Mouse (Mus musculus): ENCODE data around the gene Kank3.

Kank3 gene

DNA sequence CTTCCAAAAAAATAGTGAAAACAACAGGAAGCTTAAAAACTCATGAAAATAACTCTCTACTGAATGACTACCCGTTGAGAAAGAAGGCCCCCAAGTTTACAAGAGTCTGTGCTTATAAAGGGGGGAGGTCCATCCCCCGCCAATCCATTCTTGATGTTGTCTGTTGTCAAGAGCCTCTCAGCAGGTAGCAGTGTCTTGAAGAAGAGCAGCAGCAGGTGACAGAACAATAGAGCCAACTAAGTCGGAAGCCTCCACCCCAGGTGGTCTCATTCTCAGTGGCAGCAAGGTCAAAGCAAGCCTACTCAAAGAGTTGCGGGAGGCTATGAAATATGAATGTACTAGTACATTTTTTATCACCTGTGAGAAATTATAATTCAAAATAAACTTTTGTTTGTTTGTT, 47.5 kb downstream of the Kank3 start:
- DNase-seq (ENCODE audit: low spot score in 2 of 2): no peak

GRCm38 (mm10) chr17:33865330-33866030, 55.2 kb downstream of the Kank3 start:
- DNase-seq (ENCODE audit: low spot score in 2 of 2): peak; percentile 76 to 92
